In the genomic region with DNA sequence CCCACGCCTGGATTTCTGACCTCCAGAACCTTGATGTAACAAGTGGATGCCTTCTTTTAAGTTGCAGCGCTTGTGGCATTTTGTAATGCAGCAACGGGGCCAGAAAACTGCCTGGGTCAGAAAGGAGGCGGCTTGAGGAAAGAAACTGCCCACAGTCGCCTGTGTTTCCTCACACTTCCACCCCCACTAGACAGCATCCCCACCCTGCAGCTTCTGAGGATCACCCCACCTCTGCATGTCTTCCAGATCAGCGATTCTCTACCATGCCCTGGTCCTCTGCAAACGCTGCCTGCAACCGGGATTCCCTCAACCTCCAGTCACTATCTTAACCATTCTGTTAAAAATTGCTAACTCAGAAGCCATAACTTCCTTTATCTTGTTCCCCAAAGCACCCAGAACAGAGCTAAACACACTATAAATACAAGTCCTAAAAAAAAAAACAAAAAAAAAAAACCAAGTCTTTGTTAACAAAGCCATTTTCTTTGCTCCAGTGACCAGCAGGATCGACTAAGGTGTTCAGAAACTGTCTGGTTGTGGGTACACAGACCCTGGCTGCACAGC, we compare ENCODE assay signal across 22 mouse cellular contexts. TPM values are rescaled to one million over a fixed set of nuclear protein-coding genes. Genes with fewer than 3 reads are reported as not detected.
DNase-seq lines count a peak whose midpoint lies in the region.
"Had no signal": no experiment of that assay in that cellular context is flagged by ENCODE, and none has a peak within 500 bp of the region (broad histone marks: within the 10 kb centered on the region; RNA-seq: fewer than 3 reads in every experiment).

No protein-coding gene starts in this region.

- 7% methylated on average over 9 of the region's 9 CpGs for WGBS in macrophage (ENCODE audit: missing documents)

- no peak overlapping the region for H3K4me3 ChIP-seq in macrophage (ENCODE audit: inconsistent target)
- H3K4me3 ChIP-seq: embryonic facial prominence, embryonic 12.5 days; gastrocnemius, adult 2 months; hindbrain, embryonic 12.5 days; limb, embryonic 13.5 days; liver, embryonic 13.5 days; midbrain, embryonic 10.5 days had no signal

- DNase-seq in heart, adult 11 months: peak; percentile 96
- DNase-seq in heart, adult 18-20 months: no peak
- DNase-seq in right cerebral cortex, adult 18-20 months: peak; percentile 20
- DNase-seq in right cerebral cortex, postnatal 14 days: no peak
- no peak for DNase-seq in ovary, postnatal 36 days (ENCODE audit: low spot score)
- DNase-seq in cerebellum, adult 11-12 months: no peak
- DNase-seq: adrenal gland, adult 8-10 months; cerebellum, adult 11 months; cerebellum, postnatal 10 days; gastrocnemius, adult 2 months; heart, postnatal 10 days; kidney, adult 18-20 months; liver, embryonic 13.5 days; lung, adult 2 months; lung, postnatal 14 days had no signal

- H3K79me2 ChIP-seq in macrophage (ENCODE audit: inconsistent target): no peaks in the 10 kb centered on the region

- no peaks in the 10 kb centered on the region for H3K36me3 ChIP-seq in macrophage (ENCODE audit: inconsistent target)
- H3K36me3 ChIP-seq: embryonic facial prominence, embryonic 12.5 days; G1E; hindbrain, embryonic 12.5 days; limb, embryonic 13.5 days; liver, embryonic 13.5 days; midbrain, embryonic 10.5 days had no signal

- peak overlapping the region; percentile 86 for H3K27ac ChIP-seq in macrophage
- H3K27ac ChIP-seq: embryonic facial prominence, embryonic 12.5 days; gastrocnemius, adult 2 months; hindbrain, embryonic 12.5 days; kidney, postnatal 0 days; limb, embryonic 13.5 days; liver, embryonic 13.5 days; midbrain, embryonic 10.5 days had no signal

RNA-seq across cellular contexts. Expression of gene Adcy9, which starts 44.3 kb away (rescaled TPM):
- 10 to 100 TPM; 21.8 to 22.3 TPM for total RNA-seq in heart, adult 18-20 months (2021)
- total RNA-seq in macrophage (2018; cell fraction: chromatin; rRNA removed): 10 to 100 TPM in 22 of 26 experiments, 1 to 10 TPM in 4; 6.6 to 88.2 (median 34.3) TPM
- 10 to 100 TPM in 14 of 26 experiments, 1 to 10 TPM in 12; 4.7 to 24.2 (median 11.1) TPM for total RNA-seq in macrophage (2018; cell fraction: cytosol; rRNA removed)
- 10 to 100 TPM in 25 of 26 experiments, 1 to 10 TPM in 1; 9.3 to 63.6 (median 20.5) TPM for total RNA-seq in macrophage (2018; cell fraction: nucleus; rRNA removed)
- 10.4 to 11.9 TPM (median 11.0 TPM) in 3 replicates for polyA plus RNA-seq in macrophage (2018)

Comparison
In these comparisons a context has a peak if more than half of its experiments do, and no peak if none do; other contexts are left out.
1. DNase-seq: peak in heart, adult 11 months (single experiment) and right cerebral cortex, adult 18-20 months (single experiment); none in heart, adult 18-20 months (0 of 2), right cerebral cortex, postnatal 14 days (single experiment), ovary, postnatal 36 days (single experiment) and cerebellum, adult 11-12 months (single experiment).